Mouse (Mus musculus) limb, embryonic 14.5 days (tissue): ENCODE data around the gene Rnf214. TPM values are rescaled to one million over a fixed set of nuclear protein-coding genes. Genes with fewer than 3 reads are reported as not detected.
A peak's percentile ranks its signal among the peaks of the same experiment; 100 is the strongest.

Experiments
- ATAC-seq: fragments of 200-750 bp; cut with Nextera tagmentation; 2 replicates; pipeline ENCODE4 v1.8.0; 2017; ENCODE audit warnings: low read depth, moderate number of reproducible peaks, moderate TSS enrichment; ENCODE audit not compliant: low FRiP score
- DNase-seq: peaks from one replicate; pipeline ENCODE4 v3.0.0-alpha.2; 2015; ENCODE audit warnings: low spot score
- H3K27ac ChIP-seq: fragments of 300-500 bp; sonication (generic); replicated peaks from 2 replicates; pipeline ENCODE4 v1.5.1; 2014; ENCODE audit warnings: low read depth, mild to moderate bottlenecking, low read length, moderate library complexity, mixed read lengths
- H3K27me3 ChIP-seq: fragments of 300-500 bp; sonication (generic); 2 replicates; pipeline ENCODE4 v1.6.1; 2014; ENCODE audit warnings: low read length, mixed read lengths; ENCODE audit not compliant: control insufficient read depth, insufficient read depth
- H3K36me3 ChIP-seq: fragments of 300-500 bp; sonication (generic); 2 replicates; pipeline ENCODE4 v1.6.1; 2014; ENCODE audit warnings: mild to moderate bottlenecking, low read length, moderate library complexity, mixed read lengths; ENCODE audit not compliant: control insufficient read depth, insufficient read depth
- H3K4me1 ChIP-seq: fragments of 300-500 bp; sonication (generic); 2 replicates; pipeline ENCODE4 v1.6.1; 2014; ENCODE audit warnings: antibody characterized with exemption, low read length, mixed read lengths; ENCODE audit not compliant: control insufficient read depth, insufficient read depth
- H3K4me2 ChIP-seq: fragments of 300-500 bp; sonication (generic); replicated peaks from 2 replicates; pipeline ENCODE4 v1.6.1; 2014; ENCODE audit warnings: low read depth, mild to moderate bottlenecking, low read length, moderate library complexity; ENCODE audit not compliant: severe bottlenecking
- H3K4me3 ChIP-seq: fragments of 300-500 bp; sonication (generic); replicated peaks from 2 replicates; pipeline ENCODE4 v1.5.1; 2014; ENCODE audit warnings: low read length
- H3K9ac ChIP-seq: fragments of 300-500 bp; sonication (generic); 2 replicates; pipeline ENCODE4 v1.6.1; 2014; ENCODE audit warnings: mild to moderate bottlenecking, low read depth, low read length, moderate library complexity; ENCODE audit not compliant: severe bottlenecking
- H3K9me3 ChIP-seq: fragments of 300-500 bp; sonication (generic); 2 replicates; pipeline ENCODE4 v1.6.1; 2016; ENCODE audit warnings: low read length; ENCODE audit not compliant: control insufficient read depth
- POLR2A ChIP-seq: fragments of 200-500 bp; IDR thresholded peaks from 2 replicates; pipeline ENCODE4 v1.8.0; 2012; ENCODE audit warnings: inconsistent platforms, mild to moderate bottlenecking, moderate library complexity, borderline replicate concordance; ENCODE audit not compliant: insufficient read depth, insufficient read length; ENCODE audit errors: extremely low read depth
- WGBS: fragments of 180-500 bp; shearing (Covaris S2); extraction: QIAGEN DNeasy Blood & Tissue Kit; methylation state at CpG from one replicate; pipeline ENCODE4 v1.1.7; 2014; 5-methylcytosine and 5-hydroxymethylcytosine counted together
- polyA plus RNA-seq, 2 experiments: library from polyadenylated mRNA; depleted of rRNA in 1 of 2; stranded (reverse) in 1 of 2; unstranded in 1 of 2; fragments of >200 nt; fragmentation: Nextera tagmentation in 1 of 2; extraction: Ambion mirVana in 1 of 2; gene quantifications; 2 replicates each; pipeline versions ENCODE4 v1.2.1 to v1.2.3; 2012 to 2014

The Rnf214 gene
- polyA plus RNA-seq, 2 experiments: 27.6 to 55.7 TPM

DNA sequence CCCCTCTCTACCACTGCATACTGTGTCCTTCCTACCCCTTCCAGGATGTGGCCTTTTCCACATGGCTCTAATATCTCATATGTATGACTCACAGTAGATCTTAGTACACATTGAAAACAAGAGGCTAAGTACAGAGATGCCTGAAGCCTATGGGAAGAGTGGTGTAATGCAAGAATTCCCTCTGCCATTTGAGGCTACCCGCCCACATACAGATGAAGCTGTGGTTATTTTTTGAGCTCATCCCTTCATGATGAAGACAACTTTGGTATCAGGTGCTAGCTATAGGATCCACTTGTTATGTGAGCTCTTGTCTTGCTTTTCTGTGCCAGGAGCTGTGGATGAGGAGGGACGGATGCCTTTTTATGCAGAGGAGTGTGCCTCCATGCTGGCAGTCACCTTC is 8.9 kb upstream of the Rnf214 start:
- no peak for TF ChIP-seq POLR2A

DNA sequence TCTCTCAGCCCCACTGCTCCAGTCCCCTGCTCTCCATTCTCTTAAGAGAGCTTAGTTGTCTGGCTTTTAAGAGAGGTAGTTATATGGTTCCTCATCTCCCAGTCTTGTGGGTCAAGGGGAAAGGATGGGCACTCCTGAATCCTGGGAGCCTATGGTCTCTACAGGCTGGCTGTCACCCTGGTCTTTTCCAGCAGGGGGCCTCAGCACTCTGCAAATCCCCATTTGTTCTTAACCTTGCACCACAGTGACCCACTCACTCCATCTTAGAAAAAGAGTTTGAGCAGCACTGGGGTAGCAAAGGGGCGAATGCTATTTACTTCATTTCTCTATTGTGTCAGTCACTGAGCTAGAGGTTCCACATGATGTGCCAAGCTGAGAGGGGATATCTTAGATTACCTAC is 5.0 kb upstream of the Rnf214 start:
- Histone ChIP-seq H3K9me3 (no peaks in the 10 kb centered on the region), H3K4me3 (no peak overlapping the region), H3K36me3 (peaks cover 72% of the 10 kb centered on the region), H3K27ac (no peak overlapping the region), H3K9ac (no peak overlapping the region), H3K4me1 (peaks cover 5% of the 10 kb centered on the region), H3K4me2 (no peak overlapping the region), H3K27me3 (no peaks in the 10 kb centered on the region)
- no peak for TF ChIP-seq POLR2A
- ATAC-seq (no peak), DNase-seq (no peak)
- 75% methylated on average over 1 of the region's 1 CpGs for WGBS

More for the DNA sequence above, 8.9 kb upstream of the Rnf214 start:
- Histone ChIP-seq H3K4me3 (no peak overlapping the region), H3K9me3 (no peaks in the 10 kb centered on the region), H3K4me2 (no peak overlapping the region), H3K9ac (no peak overlapping the region), H3K4me1 (no peaks in the 10 kb centered on the region), H3K36me3 (peaks cover 87% of the 10 kb centered on the region), H3K27me3 (no peaks in the 10 kb centered on the region), H3K27ac (no peak overlapping the region)
- no peak for ATAC-seq
- 93% methylated on average over 2 of the region's 2 CpGs for WGBS
- DNase-seq: no peak

DNA sequence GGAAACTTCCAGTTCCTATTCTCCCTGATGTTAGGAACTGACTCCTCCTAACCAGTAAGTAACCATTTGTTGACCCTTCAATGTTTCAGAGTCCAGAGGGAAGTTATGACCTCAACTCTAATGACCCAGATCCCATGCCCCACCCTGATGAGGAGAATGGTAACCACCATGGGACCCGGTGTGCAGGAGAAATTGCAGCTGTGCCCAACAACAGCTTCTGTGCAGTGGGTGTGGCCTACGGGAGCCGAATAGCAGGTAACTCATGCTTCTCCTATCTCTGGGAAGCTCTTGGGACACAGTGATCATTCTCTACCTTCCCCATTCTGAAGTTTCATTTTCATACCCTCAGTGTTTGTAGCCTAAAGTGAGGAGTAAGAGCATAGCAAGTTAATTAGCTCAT is 4.3 kb upstream of the Rnf214 start:
- Histone ChIP-seq H3K4me2 (no peak overlapping the region), H3K27ac (no peak overlapping the region), H3K4me1 (peaks cover 5% of the 10 kb centered on the region), H3K9me3 (no peaks in the 10 kb centered on the region), H3K4me3 (no peak overlapping the region), H3K36me3 (peaks cover 66% of the 10 kb centered on the region), H3K9ac (no peak overlapping the region), H3K27me3 (no peaks in the 10 kb centered on the region)
- WGBS: 85% methylated on average over 3 of the region's 3 CpGs
- no peak for ATAC-seq
- no peak for TF ChIP-seq POLR2A
- DNase-seq: no peak

DNA sequence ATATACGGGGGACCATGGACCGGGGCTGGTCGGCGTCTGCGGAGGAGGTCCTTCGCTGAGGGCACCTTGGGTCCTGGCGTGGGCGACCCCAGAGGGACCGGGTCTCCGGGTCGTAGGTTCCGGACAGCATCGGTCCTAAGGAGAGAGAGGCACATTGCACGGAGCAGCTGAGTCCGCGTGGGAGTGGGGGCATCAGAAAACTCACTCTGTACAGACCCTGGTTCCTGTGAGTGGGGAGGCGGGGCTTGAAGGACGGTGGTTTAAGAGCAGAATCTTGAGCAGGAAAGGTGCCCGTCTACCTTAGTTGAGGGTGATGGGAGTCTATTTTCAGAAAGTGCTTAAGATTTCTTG is 342 bp upstream of the Rnf214 start:
- under 1% methylated on average over 19 of the region's 19 CpGs for WGBS

DNA sequence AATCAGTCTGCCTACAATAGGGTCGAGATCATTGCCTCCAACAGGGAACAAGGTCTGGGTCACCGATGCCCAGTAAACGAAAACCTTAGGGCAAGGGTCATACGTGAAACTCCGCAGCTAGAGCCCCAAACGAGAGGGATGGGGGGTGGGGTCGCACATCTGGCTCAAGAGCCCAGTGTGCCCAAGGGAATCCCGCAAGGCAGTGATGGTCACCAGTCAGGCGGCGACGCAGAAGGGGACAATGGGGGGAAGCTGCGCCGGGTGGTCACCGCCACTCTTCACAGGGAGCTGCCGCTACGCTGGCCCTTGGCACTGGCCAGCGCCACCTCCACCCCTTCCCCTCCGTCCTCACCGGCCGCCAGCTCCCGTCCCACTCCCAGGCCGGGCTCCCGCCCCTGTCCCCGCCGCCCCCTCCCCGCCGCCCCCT is 887 bp downstream of the Rnf214 start:
- WGBS: 1% methylated on average over 9 of the region's 27 CpGs
- H3K36me3 ChIP-seq: peaks cover 40% of the 10 kb centered on the region
- DNase-seq (no peak), ATAC-seq (peak; percentile 38; the same call in 1 of the 2 replicates)
- no peaks in the 10 kb centered on the region for H3K27me3 ChIP-seq
- TF ChIP-seq POLR2A: no peak
- H3K4me1 ChIP-seq: peaks cover 16% of the 10 kb centered on the region
- peak overlapping the region; percentile 87 for H3K27ac ChIP-seq
- peak overlapping the region; percentile 90 for H3K9ac ChIP-seq
- H3K4me3 ChIP-seq: peak overlapping the region; percentile 98
- no peaks in the 10 kb centered on the region for H3K9me3 ChIP-seq
- H3K4me2 ChIP-seq: peak overlapping the region; percentile 73

More for the DNA sequence above, 342 bp upstream of the Rnf214 start:
- DNase-seq (no peak), ATAC-seq (peak; percentile 9)
- TF ChIP-seq POLR2A: no peak
- peak overlapping the region; percentile 98 for H3K4me3 ChIP-seq
- H3K9ac ChIP-seq: peak overlapping the region; percentile 90
- H3K9me3 ChIP-seq: no peaks in the 10 kb centered on the region
- no peaks in the 10 kb centered on the region for H3K27me3 ChIP-seq
- peak overlapping the region; percentile 73 for H3K4me2 ChIP-seq
- H3K4me1 ChIP-seq: peaks cover 16% of the 10 kb centered on the region
- peaks cover 46% of the 10 kb centered on the region for H3K36me3 ChIP-seq
- peak overlapping the region; percentile 87 for H3K27ac ChIP-seq

DNA sequence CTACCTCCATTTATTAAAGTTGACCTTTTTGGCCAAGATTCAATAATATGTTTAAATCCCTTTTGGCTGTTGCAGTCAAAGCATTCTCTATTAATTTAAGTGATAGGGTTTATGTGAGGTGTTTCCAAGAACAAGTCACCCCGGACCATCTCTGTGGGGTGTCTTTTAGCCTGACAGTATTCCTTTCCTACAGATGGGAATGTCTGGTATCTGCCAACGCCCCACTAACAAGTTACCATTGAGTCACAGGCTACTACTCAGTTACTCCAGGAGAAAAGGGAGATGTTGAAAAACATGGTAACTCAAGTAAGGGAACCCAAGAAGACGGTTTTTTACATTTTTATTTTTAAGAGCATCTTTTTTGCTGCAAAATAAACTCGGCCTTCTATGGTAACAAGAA is 1.5 kb downstream of the Rnf214 start:
- H3K36me3 ChIP-seq: peaks cover 34% of the 10 kb centered on the region
- H3K27me3 ChIP-seq: no peaks in the 10 kb centered on the region
- H3K4me3 ChIP-seq: peak overlapping the region; percentile 98
- H3K27ac ChIP-seq: no peak overlapping the region
- peak overlapping the region; percentile 90 for H3K9ac ChIP-seq
- H3K4me1 ChIP-seq: peaks cover 16% of the 10 kb centered on the region
- DNase-seq: no peak
- no peak for ATAC-seq
- H3K9me3 ChIP-seq: no peaks in the 10 kb centered on the region
- no peak for TF ChIP-seq POLR2A
- H3K4me2 ChIP-seq: peak overlapping the region; percentile 73
- 40% methylated on average over 4 of the region's 4 CpGs for WGBS
